Mouse (Mus musculus) liver, embryonic 13.5 days (tissue): ENCODE data around the gene Fbxo7. TPM values are rescaled to one million over a fixed set of nuclear protein-coding genes. Genes with fewer than 3 reads are reported as not detected.
A peak's percentile ranks its signal among the peaks of the same experiment; 100 is the strongest.

Experiments
- ATAC-seq: fragments of 200-750 bp; cut with Nextera tagmentation; 2 replicates; pipeline ENCODE4 v1.8.0; 2017; ENCODE audit warnings: low read depth, mild to moderate bottlenecking, moderate number of reproducible peaks, moderate library complexity
- DNase-seq: peaks from one replicate; pipeline ENCODE4 v3.0.0; 2022
- H3K27ac ChIP-seq: fragments of 300-500 bp; sonication (generic); 2 replicates; pipeline ENCODE4 v1.5.1; 2015; ENCODE audit warnings: moderate library complexity, mild to moderate bottlenecking, inconsistent platforms
- H3K27me3 ChIP-seq: fragments of 300-500 bp; sonication (generic); 2 replicates; pipeline ENCODE4 v1.6.1; 2015; ENCODE audit warnings: mild to moderate bottlenecking, inconsistent platforms
- H3K36me3 ChIP-seq: fragments of 300-500 bp; sonication (generic); 2 replicates; pipeline ENCODE4 v1.6.1; 2015; ENCODE audit warnings: mild to moderate bottlenecking, inconsistent platforms
- H3K4me1 ChIP-seq: fragments of 300-500 bp; sonication (generic); replicated peaks from 2 replicates; pipeline ENCODE4 v1.6.1; 2015; ENCODE audit warnings: inconsistent platforms
- H3K4me2 ChIP-seq: fragments of 300-500 bp; sonication (generic); 2 replicates; pipeline ENCODE4 v1.6.1; 2015; ENCODE audit warnings: inconsistent platforms, mild to moderate bottlenecking, moderate library complexity
- H3K4me3 ChIP-seq: fragments of 300-500 bp; sonication (generic); replicated peaks from 2 replicates; pipeline ENCODE4 v1.5.1; 2015; ENCODE audit warnings: mild to moderate bottlenecking, inconsistent platforms
- H3K9ac ChIP-seq: fragments of 300-500 bp; sonication (generic); 2 replicates; pipeline ENCODE4 v1.6.1; 2015; ENCODE audit warnings: mild to moderate bottlenecking, inconsistent platforms
- H3K9me3 ChIP-seq: fragments of 300-500 bp; sonication (generic); replicated peaks from 2 replicates; pipeline ENCODE4 v1.6.1; 2016; ENCODE audit warnings: inconsistent platforms
- WGBS: fragments of 180-500 bp; shearing (Covaris S2); methylation state at CpG from one replicate; pipeline ENCODE4 v1.1.7; 2015; ENCODE audit not compliant: insufficient replicate concordance; 5-methylcytosine and 5-hydroxymethylcytosine counted together
- polyA plus RNA-seq: library from polyadenylated mRNA; unstranded; fragments of >200 nt; fragmentation: Nextera tagmentation; extraction: Ambion mirVana; gene quantifications from 2 replicates; pipeline ENCODE4 v1.2.1, GENCODE M21; 2015

The Fbxo7 gene
- polyA plus RNA-seq, 1 experiment from 2014 or later, result 69.0 TPM

DNA sequence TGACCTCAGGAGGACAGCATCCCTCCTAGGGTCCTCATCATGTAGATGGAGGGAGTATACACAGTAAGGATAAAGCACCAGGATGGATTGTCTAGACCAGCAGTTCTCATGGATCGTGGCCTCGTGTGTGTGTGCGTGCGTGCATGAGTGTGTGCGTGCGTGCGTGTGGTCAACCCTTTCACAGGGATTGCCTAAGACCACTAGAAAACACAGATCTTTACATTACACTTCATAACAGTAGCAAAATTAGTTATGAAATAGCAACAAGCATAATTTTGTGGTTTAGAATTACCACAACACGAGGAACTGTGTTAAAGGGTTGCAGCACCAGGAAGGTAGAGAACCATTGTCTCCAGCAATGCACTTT lies 41.2 kb downstream of the Fbxo7 start:
- H3K36me3 ChIP-seq, result no peaks in the 10 kb centered on the region
- DNase-seq (no peak), ATAC-seq (no peak)
- no peak overlapping the region for H3K27ac ChIP-seq
- H3K4me1 ChIP-seq, result no peaks in the 10 kb centered on the region
- H3K9me3 ChIP-seq, result no peaks in the 10 kb centered on the region
- no peak overlapping the region for H3K9ac ChIP-seq
- WGBS, result 80% methylated on average over 8 of the region's 8 CpGs
- no peaks in the 10 kb centered on the region for H3K27me3 ChIP-seq
- H3K4me3 ChIP-seq, result no peak overlapping the region
- H3K4me2 ChIP-seq, result no peak overlapping the region

GRCm38 (mm10) chr10:86064937-86065336 lies 43.2 kb downstream of the Fbxo7 start:
- no peaks in the 10 kb centered on the region for H3K27me3 ChIP-seq
- 10% methylated on average over 4 of the region's 4 CpGs for WGBS
- peak; percentile 62 for ATAC-seq
- no peak overlapping the region for H3K4me3 ChIP-seq
- H3K36me3 ChIP-seq, result no peaks in the 10 kb centered on the region
- no peak overlapping the region for H3K9ac ChIP-seq
- no peak overlapping the region for H3K27ac ChIP-seq
- H3K4me2 ChIP-seq, result no peak overlapping the region
- H3K4me1 ChIP-seq, result no peaks in the 10 kb centered on the region
- DNase-seq, result peak; percentile 18
- H3K9me3 ChIP-seq, result no peaks in the 10 kb centered on the region

- no peak overlapping the region for H3K9ac ChIP-seq
- ATAC-seq, result no peak
- H3K9me3 ChIP-seq, result no peaks in the 10 kb centered on the region
- 48% methylated on average over 1 of the region's 1 CpGs for WGBS
- H3K4me3 ChIP-seq, result no peak overlapping the region
- H3K4me1 ChIP-seq, result no peaks in the 10 kb centered on the region
- H3K27ac ChIP-seq, result no peak overlapping the region
- H3K36me3 ChIP-seq, result no peaks in the 10 kb centered on the region
- no peak for DNase-seq
- H3K27me3 ChIP-seq, result no peaks in the 10 kb centered on the region
- no peak overlapping the region for H3K4me2 ChIP-seq
These were observed 43.9 kb downstream of the Fbxo7 start for GRCm38 (mm10) chr10:86065661-86066060.

- Histone ChIP-seq H3K4me3 (no peak overlapping the region), H3K27me3 (no peaks in the 10 kb centered on the region), H3K9me3 (no peaks in the 10 kb centered on the region), H3K9ac (no peak overlapping the region), H3K4me2 (no peak overlapping the region), H3K4me1 (no peaks in the 10 kb centered on the region), H3K36me3 (no peaks in the 10 kb centered on the region), H3K27ac (no peak overlapping the region)
- ATAC-seq (no peak), DNase-seq (no peak)
- WGBS, result 60% methylated on average over 5 of the region's 5 CpGs
These were observed 44.9 kb downstream of the Fbxo7 start for GRCm38 (mm10) chr10:86066651-86067050.

DNA sequence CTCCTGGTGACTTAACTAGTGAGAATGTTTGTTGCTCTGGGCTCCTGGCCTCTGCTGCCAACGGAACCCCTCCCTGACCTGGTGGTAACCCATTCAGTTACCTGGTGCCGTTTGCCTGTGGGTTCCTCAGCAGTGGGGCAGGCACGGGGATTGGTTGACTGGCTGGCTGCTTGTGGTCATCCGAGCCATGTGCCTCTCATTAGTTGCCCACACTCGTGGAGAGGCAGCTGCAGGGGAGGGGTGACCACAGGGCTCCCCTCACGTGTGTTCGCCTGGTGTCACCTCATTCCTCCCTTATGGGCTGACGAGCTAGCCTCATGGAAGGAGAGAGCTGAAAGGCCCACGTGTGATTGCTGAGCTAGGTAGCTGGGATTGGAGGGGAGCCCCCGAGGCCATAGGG lies 46.1 kb downstream of the Fbxo7 start:
- no peaks in the 10 kb centered on the region for H3K4me1 ChIP-seq
- H3K9ac ChIP-seq, result no peak overlapping the region
- ATAC-seq (no peak), DNase-seq (no peak)
- WGBS, result 53% methylated on average over 10 of the region's 10 CpGs
- no peak overlapping the region for H3K27ac ChIP-seq
- H3K4me2 ChIP-seq, result no peak overlapping the region
- no peaks in the 10 kb centered on the region for H3K27me3 ChIP-seq
- no peak overlapping the region for H3K4me3 ChIP-seq
- H3K9me3 ChIP-seq, result no peaks in the 10 kb centered on the region
- H3K36me3 ChIP-seq, result no peaks in the 10 kb centered on the region

DNA sequence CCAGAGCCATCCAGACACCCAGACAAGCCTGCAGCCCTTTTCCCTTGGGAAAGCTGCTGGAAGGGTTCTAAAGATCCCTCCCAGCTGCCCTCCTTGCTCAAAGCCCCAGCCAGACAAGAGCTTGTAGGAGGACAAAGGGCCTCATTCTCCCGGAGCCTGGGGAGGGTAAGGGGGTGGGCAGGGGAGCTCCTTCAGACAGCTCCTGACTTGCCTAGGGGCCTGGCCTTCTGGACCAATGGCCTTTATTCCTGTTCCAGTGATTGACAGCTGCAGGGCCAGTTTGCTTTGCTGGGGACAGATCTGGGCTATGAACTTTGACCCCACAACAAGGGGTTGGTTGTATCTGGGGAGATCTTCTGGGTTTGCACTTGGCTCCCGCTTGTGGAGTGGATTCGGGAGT lies 47.6 kb downstream of the Fbxo7 start:
- 52% methylated on average over 3 of the region's 3 CpGs for WGBS
- Histone ChIP-seq H3K4me2 (no peak overlapping the region), H3K36me3 (no peaks in the 10 kb centered on the region), H3K27me3 (no peaks in the 10 kb centered on the region), H3K9ac (no peak overlapping the region), H3K27ac (no peak overlapping the region), H3K4me1 (no peaks in the 10 kb centered on the region), H3K4me3 (no peak overlapping the region), H3K9me3 (no peaks in the 10 kb centered on the region)
- ATAC-seq, result no peak
- no peak for DNase-seq

DNA sequence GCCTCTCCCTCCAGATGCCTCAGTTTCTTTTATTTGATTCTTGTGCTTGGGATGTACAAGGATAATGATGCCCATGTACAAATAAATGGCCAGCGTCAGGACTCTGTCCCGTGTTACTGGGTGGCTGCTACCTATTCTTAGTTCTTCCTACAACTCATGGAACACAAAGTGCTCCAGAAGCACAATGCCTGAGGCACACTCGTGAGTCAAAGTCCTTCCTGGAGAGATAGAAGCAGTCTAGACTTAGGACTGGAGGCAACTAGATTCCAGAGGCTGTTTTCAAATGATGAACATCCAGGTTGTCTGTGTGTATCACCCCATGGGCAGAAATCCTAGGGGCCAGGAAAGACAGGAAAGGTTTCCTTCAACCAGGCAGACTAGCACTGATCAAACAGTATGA lies 49.0 kb downstream of the Fbxo7 start:
- Histone ChIP-seq H3K4me2 (no peak overlapping the region), H3K9ac (no peak overlapping the region), H3K4me1 (no peaks in the 10 kb centered on the region), H3K4me3 (no peak overlapping the region), H3K27ac (no peak overlapping the region), H3K9me3 (no peaks in the 10 kb centered on the region), H3K27me3 (no peaks in the 10 kb centered on the region), H3K36me3 (no peaks in the 10 kb centered on the region)
- DNase-seq (no peak), ATAC-seq (no peak)
- 61% methylated on average over 3 of the region's 3 CpGs for WGBS

DNA sequence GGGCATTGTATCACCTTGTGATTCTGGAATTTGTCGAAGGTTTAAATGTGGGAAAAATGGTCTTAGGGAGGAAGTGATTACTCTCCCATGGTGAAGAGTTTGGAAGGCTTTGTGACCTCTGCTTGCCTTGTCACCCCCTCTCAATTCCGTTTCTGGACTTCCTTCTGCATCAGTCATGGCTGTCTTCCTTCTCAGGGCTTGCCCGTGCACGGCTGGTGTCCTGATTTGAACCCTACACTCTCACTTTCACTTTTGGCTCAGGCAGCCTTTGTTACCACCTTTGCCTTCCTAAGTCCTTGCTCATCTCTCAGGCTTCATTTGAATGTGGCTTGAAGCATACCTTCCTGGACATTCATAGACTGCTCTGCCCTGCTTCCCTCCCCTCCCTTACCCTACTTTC lies 52.4 kb downstream of the Fbxo7 start:
- ATAC-seq (no peak), DNase-seq (no peak)
- no peaks in the 10 kb centered on the region for H3K4me1 ChIP-seq
- 0 out of 2 replicates have a peak, but pooled peaks cover 4% of the 10 kb centered on the region for H3K27me3 ChIP-seq
- no peak overlapping the region for H3K4me2 ChIP-seq
- no peaks in the 10 kb centered on the region for H3K36me3 ChIP-seq
- no peak overlapping the region for H3K4me3 ChIP-seq
- H3K27ac ChIP-seq, result no peak overlapping the region
- H3K9me3 ChIP-seq, result no peaks in the 10 kb centered on the region
- WGBS, result 61% methylated on average over 4 of the region's 4 CpGs
- no peak overlapping the region for H3K9ac ChIP-seq

DNA sequence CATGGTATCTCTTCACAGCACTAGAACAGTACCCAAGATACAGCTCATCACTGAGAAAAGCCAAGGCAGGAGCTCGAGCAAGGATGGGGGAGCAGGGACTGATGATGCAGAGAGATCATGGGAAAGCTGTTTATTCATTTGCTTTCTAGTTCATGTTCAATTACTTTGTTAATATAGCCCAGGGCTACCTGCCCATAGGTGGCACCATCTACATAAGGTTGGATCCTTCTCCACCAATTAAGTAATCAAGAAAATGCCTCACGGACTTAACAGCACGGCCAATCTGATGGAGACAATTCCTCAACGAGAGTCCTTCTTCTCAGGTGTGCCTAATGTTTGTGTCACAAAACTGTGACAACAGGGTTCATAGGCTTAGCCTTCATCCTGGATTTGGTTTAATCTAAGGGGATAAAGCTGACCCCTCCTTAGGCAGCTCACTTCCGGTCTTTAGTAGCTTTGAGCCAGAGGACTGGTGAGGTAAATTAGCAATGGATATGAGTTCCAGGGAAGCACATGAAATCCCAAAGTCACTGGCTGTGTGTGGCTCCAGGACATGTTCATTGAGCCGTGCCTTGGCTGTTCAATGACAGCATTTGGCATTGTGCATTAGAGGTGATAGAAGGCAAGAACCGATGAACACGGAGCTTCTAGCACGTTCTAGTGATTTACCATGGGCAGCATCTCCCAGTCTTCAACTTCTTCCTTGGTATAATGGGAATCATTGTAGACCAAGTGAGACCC lies 53.4 kb downstream of the Fbxo7 start:
- 65% methylated on average over 9 of the region's 9 CpGs for WGBS
- Histone ChIP-seq H3K27me3 (0 out of 2 replicates have a peak, but pooled peaks cover 4% of the 10 kb centered on the region), H3K27ac (no peak overlapping the region), H3K9ac (no peak overlapping the region), H3K36me3 (no peaks in the 10 kb centered on the region), H3K9me3 (no peaks in the 10 kb centered on the region), H3K4me3 (no peak overlapping the region), H3K4me1 (no peaks in the 10 kb centered on the region), H3K4me2 (no peak overlapping the region)
- ATAC-seq (no peak), DNase-seq (no peak)

- no peaks in the 10 kb centered on the region for H3K36me3 ChIP-seq
- no peak for DNase-seq
- no peak for ATAC-seq
- H3K4me1 ChIP-seq, result no peaks in the 10 kb centered on the region
- H3K4me2 ChIP-seq, result no peak overlapping the region
- no peak overlapping the region for H3K27ac ChIP-seq
- H3K9ac ChIP-seq, result no peak overlapping the region
- H3K9me3 ChIP-seq, result no peaks in the 10 kb centered on the region
- 62% methylated on average over 2 of the region's 2 CpGs for WGBS
- H3K27me3 ChIP-seq, result 0 out of 2 replicates have a peak, but pooled peaks cover 4% of the 10 kb centered on the region
- H3K4me3 ChIP-seq, result no peak overlapping the region
These were observed 55.5 kb downstream of the Fbxo7 start for GRCm38 (mm10) chr10:86077272-86077671.

GRCm38 (mm10) chr10:86078761-86079160 lies 57.0 kb downstream of the Fbxo7 start:
- ATAC-seq (no peak), DNase-seq (no peak)
- Histone ChIP-seq H3K27me3 (0 out of 2 replicates have a peak, but pooled peaks cover 4% of the 10 kb centered on the region), H3K9ac (no peak overlapping the region), H3K4me3 (no peak overlapping the region), H3K4me1 (no peaks in the 10 kb centered on the region), H3K9me3 (no peaks in the 10 kb centered on the region), H3K27ac (no peak overlapping the region), H3K36me3 (no peaks in the 10 kb centered on the region), H3K4me2 (no peak overlapping the region)
- WGBS, result 77% methylated on average over 2 of the region's 2 CpGs

DNA sequence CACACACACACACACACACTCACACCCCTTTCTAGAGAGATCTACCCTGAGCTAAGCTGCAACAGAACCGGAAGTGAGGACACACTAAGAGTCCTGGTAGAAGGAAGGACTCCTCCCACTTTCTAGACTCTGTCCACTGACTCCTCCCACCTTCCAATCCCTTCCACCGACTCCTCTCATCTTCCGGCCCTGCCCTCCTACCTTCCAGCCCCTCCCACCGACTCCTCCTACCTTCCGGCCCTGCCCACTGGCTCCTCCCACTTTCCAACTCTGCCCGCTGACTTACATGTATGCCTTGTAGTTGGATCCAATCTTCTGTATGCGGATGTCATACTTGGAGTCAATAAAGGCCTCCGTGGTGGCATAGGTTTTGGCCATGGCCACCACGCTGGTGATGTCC lies 58.1 kb downstream of the Fbxo7 start:
- H3K27ac ChIP-seq, result no peak overlapping the region
- no peaks in the 10 kb centered on the region for H3K36me3 ChIP-seq
- no peak for DNase-seq
- 62% methylated on average over 9 of the region's 9 CpGs for WGBS
- no peak overlapping the region for H3K9ac ChIP-seq
- no peaks in the 10 kb centered on the region for H3K9me3 ChIP-seq
- no peaks in the 10 kb centered on the region for H3K4me1 ChIP-seq
- no peak overlapping the region for H3K4me3 ChIP-seq
- H3K27me3 ChIP-seq, result 0 out of 2 replicates have a peak, but pooled peaks cover 4% of the 10 kb centered on the region
- no peak overlapping the region for H3K4me2 ChIP-seq
- no peak for ATAC-seq
